Mouse (Mus musculus) right cerebral cortex, adult 18-20 months (tissue): ENCODE measurements at regions not wholly inside any gene's neighbourhood (a gene's known extent, or its start where the extent isn't known, plus 50 kb on each side); places are given as distances from the start of the nearest gene placed in this dataset.

Source experiments
- DNase-seq: peaks from one replicate; pipeline ENCODE4 v3.0.0; 2022; ENCODE audit warnings: mixed read lengths

GRCm38 (mm10) chr12:93549900-93550299 is 1700.9 kb upstream of the Sel1l start:
- no peak for DNase-seq

GRCm38 (mm10) chr12:93523465-93523864 is 1674.5 kb upstream of the Sel1l start:
- no peak for DNase-seq

- DNase-seq: no peak
Measured at GRCm38 (mm10) chr12:93486381-93486780, 1637.4 kb upstream of the Sel1l start.

DNA sequence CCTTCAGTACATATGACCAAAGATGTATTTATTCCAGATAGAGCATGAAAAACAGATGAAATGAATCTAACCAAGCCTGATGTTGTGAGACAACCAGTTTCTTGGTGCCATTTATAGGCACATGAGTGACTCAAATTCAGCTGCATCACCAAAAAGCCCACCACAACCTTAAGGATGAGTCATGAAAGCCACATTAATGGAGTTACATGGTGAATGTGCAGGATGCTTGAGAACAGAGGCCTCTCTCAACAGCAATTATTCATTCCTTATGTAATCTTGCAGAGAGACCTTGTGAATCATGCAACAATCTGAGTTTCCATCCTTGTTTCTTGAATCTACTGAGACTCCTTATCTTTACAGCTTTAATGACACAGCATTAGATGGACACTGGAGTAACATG is 1613.1 kb upstream of the Sel1l start:
- DNase-seq: peak; percentile 14

DNA sequence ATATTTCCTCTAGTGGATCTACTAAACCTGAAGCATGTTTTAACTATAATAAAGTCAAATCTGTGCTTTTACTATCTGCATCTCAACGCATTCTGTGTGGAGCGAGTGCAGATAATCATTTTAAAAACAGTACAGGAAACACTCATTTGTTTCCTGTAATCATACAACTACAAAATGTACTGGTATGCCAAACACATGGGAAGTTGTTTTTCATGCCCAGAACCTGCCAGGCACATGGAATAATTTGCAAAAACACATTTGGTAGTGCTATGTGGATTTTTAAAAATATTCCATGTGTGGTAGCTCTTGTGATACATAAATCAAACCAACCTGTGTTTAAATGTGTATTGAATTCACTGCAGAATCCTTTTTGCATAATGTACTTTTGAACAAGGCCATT is 1600.5 kb upstream of the Sel1l start:
- no peak for DNase-seq

- DNase-seq: no peak
Measured at GRCm38 (mm10) chr12:93429218-93429617, 1580.3 kb upstream of the Sel1l start.

DNA sequence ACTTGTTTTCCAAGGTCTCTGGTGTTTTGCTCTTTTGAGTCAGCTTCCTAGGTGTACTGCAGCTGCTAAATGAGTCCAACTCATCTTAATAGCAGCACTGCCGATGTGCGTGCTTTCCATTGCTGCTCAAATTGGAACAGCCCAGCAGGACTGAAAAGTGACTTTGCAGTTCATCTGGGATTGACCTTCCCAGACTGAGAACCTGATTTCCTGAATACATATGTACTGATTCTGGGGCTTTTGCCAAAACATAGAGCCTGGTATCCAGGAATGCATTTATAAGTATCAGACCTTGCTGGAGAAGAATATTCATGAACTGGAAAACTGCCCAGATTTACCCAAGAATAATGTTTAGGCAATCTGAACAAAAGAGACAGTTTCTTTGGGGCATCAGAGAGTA is 1579.0 kb upstream of the Sel1l start:
- no peak for DNase-seq

DNA sequence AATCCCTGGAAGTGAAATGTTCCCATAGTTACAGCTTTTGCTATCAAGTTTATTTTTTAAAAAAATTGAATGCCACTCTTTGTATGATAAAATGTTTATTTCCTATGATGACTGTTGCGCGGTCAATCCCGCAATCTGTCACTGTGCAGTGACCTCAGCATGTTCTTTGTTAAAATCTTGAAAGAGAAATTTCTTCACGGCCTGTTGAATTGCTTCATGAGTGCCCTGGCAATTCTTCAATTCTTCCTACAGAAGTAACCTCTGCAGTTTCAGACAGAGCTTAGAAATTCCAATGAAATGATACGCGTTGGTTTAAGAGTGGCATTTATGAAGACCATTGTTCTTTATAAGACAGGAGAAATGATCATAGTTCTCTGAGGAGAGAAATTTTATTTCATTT is 1567.4 kb upstream of the Sel1l start:
- no peak for DNase-seq

DNA sequence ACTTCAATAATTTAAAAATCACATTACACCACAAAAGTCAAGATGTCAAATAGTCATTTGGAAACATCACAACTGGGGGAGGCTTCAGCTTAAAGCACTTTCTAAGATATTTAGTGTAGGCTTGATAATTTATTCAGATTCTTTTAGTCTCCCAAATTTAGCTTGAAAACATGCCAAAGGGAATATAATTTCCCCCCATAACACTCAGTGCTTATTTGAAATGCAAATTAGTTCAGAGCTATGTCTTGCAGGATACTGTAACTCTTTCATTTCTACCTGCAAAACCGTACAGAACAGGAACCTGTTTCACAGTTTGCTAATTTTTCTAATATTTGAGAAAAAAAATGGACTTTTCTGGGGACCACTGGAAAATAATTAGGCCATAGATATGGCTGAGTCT is 1566.8 kb upstream of the Sel1l start:
- DNase-seq: no peak

DNA sequence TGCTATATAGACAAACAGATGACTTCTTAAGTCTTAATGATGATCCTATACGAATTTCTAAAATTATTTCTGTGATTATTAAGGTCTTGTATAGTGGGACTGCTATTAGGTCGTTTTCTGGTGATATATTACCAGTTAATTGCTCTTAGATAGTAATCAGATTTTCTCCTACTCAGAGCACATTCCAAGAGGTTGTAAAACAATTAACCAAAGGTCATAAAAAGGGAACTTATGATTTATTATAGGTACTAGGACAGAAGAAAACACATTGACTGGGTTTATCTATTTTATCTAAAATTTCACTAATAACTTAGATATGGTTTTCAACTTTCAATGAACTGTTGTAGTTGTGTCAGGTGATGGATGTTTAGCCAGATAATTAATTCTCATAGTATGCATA is 1536.6 kb upstream of the Sel1l start:
- no peak for DNase-seq

DNA sequence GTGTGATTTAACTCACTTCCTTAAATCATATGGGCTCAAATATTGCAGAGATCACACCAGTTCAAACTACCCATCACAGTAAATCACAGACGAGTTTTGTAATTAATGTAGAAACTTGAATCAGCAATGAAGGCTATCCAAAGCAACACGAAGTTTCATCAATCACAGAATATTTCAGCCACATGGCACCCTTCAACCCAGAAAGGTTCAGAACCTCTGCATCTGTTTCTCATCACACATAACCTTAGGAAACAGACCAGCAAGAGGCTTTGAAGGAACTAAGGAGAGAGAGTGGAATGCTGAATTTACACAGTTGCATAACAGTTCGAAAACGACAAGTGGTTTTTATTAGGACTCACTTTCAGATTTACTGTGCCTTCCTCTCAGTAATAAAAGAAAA is 1494.0 kb upstream of the Sel1l start:
- no peak for DNase-seq

- no peak for DNase-seq
Measured at GRCm38 (mm10) chr12:93342525-93342924, 1493.6 kb upstream of the Sel1l start.

- DNase-seq: no peak
Measured at GRCm38 (mm10) chr12:93335520-93335919, 1486.6 kb upstream of the Sel1l start.

- no peak for DNase-seq
Measured at GRCm38 (mm10) chr12:93312214-93312613, 1463.3 kb upstream of the Sel1l start.

DNA sequence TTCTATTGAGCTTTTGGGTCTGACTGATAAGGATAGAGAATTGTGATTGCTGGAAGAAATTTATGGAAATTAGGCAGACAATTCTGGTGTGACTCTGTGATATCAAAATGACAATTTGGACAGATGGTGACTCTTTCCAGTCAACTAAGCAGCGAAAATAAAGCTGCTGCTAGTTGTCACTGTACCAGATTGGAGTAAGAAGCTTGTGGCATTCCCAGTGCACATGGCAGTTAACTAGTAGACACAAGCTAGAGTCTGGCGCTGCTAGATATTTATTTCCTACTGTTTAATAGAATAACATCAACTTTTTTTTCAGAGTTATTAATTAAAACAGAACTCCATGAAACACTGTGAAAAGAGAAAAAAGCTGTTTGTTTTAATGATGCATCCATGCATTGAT is 1432.9 kb upstream of the Sel1l start:
- DNase-seq: no peak

GRCm38 (mm10) chr12:93273652-93274051 is 1424.7 kb upstream of the Sel1l start:
- DNase-seq: no peak

GRCm38 (mm10) chr12:93230237-93230636 is 1381.3 kb upstream of the Sel1l start:
- DNase-seq: no peak

DNA sequence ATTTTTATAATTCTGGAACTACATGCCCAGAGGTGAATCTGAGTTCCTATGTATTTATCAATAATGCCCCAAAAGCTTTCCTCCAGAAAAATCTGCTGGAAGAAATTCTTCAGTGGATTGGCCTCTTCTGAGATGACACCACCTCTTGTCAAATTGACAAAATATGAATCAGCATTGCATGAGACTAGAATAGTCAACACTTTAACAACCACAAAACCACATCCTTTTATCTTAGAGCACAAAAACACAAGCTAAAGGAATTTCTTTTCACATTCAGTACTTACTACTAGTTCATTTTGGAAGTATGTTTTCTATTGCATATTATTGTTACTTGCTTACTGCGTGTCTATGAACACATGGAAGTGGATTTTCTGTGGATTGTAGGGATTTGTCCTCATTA is 1377.9 kb upstream of the Sel1l start:
- no peak for DNase-seq

- DNase-seq: no peak
Measured at GRCm38 (mm10) chr12:93221179-93221922, 1372.4 kb upstream of the Sel1l start.

GRCm38 (mm10) chr12:93207596-93207995 is 1358.6 kb upstream of the Sel1l start:
- DNase-seq: no peak

GRCm38 (mm10) chr12:93188940-93189339 is 1340.0 kb upstream of the Sel1l start:
- no peak for DNase-seq

DNA sequence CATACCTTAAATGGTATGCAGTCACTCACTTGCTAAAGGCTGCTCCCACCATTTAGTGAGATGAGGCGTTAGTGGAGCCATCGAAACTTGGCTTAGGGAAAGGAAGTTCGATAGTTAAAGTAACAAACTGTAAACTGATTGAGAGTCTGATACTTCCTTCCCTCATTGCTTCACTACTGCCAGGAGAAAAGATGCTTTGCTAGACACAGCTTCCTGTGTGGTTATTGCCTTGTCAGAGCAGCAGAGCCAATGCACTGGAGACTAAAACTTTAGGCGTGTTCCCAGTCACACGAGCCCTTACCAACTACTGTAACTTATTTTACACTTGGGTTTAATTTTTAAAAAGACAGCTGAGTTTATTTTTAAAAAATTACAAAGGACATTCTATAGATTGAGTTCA is 1324.8 kb upstream of the Sel1l start:
- DNase-seq: no peak

DNA sequence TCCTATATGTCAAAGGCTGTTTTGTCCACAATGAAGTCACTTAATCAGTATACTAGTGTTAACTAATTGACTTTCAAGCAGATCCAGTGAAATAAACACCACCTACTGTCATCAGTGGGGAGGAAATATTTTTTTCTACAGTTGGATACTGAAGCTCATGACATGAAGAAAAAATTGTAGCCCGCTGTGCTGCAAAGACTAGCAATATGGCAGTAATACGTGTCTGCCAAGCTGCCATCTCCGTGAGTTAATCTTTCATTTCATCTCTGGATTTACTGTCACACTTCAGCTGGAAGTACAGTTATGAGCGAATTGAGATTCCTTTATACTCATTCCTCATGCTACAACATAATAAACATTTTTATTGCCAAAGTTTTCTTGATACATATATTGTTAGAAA is 1311.3 kb upstream of the Sel1l start:
- DNase-seq: no peak

DNA sequence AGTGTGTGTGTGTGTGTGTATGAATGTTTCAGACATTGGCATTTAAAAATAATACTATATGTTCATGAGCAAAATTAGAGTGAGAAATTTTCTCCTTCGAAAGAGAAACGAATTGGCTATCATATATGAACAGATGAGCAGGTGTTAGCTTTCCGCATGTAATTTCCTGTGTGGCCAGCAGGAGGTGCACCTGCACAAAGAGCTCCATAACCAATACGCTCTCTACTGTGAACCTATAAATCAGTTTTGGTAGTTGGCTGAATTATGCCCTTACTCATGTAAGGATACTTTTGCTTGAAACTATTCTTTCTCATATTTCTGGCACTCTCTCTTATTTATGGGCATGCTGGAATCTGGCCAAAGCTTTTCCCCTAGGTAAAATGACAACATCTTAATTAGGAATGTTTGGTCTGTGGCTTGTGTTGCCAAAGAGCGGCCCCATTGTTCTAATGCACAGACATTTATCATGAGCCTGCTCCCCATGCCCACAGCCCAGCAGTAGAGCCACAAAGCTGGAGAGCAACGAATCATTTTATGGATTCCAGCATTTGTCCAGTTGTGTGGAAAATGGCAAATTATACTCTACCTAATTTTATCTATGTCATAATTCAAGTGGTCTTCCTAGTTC is 1303.8 kb upstream of the Sel1l start:
- peak; percentile 43 for DNase-seq

GRCm38 (mm10) chr12:93151530-93151929 is 1302.6 kb upstream of the Sel1l start:
- no peak for DNase-seq
